Mouse (Mus musculus): ENCODE measurements around the gene Rnf31. TPM values are rescaled to one million over a fixed set of nuclear protein-coding genes. Genes with fewer than 3 reads are reported as not detected.
A peak's percentile ranks its signal among the peaks of the same experiment; 100 is the strongest.

Rnf31 gene
- total and polyA plus RNA-seq, 2 experiments from 2014 or later = 13.6 to 15.0 TPM

GRCm38 (mm10) chr14:55559799-55560201, 31.7 kb upstream of the Rnf31 start, which contains the start of gene Dcaf11:
Dcaf11 (plus strand) TSS chr14:55560006.
- Histone ChIP-seq H3K4me1 (ENCODE audit: control insufficient read depth, insufficient read depth) (peaks cover 6% of the 10 kb centered on the region), H3K4me3 (ENCODE audit: low read depth, low read length) (peak within 1 kb of the TSS; percentile 77), H3K4me2 (ENCODE audit: low read depth, low read length) (peak within 1 kb of the TSS; percentile 77), H3K9ac (replicated peaks; ENCODE audit: low read depth, low read length) (peak within 1 kb of the TSS; percentile 82), H3K36me3 (replicated peaks; ENCODE audit: control insufficient read depth, insufficient read depth, low read length) (peaks cover 25% of the 10 kb centered on the region), H3K9me3 (replicated peaks; ENCODE audit: control insufficient read depth, low read length) (no peaks in the 10 kb centered on the region), H3K27me3 (ENCODE audit: control insufficient read depth, insufficient read depth, low read length) (no peaks in the 10 kb centered on the region), H3K27ac (ENCODE audit: low read depth) (peak within 1 kb of the TSS; percentile 99)
- ATAC-seq (ENCODE audit: insufficient read depth, low read depth) (peak; percentile 84), DNase-seq (ENCODE audit: low spot score) (peak; percentile 96)
- WGBS = 0% methylated on average over 27 of the region's 27 CpGs
- TF ChIP-seq EP300 (IDR thresholded peaks at IDR 0.05; ENCODE audit: low read depth) (peak; percentile 57), CTCF (IDR thresholded peaks at IDR 0.05; ENCODE audit: low read depth) (peak; percentile 38)

DNA sequence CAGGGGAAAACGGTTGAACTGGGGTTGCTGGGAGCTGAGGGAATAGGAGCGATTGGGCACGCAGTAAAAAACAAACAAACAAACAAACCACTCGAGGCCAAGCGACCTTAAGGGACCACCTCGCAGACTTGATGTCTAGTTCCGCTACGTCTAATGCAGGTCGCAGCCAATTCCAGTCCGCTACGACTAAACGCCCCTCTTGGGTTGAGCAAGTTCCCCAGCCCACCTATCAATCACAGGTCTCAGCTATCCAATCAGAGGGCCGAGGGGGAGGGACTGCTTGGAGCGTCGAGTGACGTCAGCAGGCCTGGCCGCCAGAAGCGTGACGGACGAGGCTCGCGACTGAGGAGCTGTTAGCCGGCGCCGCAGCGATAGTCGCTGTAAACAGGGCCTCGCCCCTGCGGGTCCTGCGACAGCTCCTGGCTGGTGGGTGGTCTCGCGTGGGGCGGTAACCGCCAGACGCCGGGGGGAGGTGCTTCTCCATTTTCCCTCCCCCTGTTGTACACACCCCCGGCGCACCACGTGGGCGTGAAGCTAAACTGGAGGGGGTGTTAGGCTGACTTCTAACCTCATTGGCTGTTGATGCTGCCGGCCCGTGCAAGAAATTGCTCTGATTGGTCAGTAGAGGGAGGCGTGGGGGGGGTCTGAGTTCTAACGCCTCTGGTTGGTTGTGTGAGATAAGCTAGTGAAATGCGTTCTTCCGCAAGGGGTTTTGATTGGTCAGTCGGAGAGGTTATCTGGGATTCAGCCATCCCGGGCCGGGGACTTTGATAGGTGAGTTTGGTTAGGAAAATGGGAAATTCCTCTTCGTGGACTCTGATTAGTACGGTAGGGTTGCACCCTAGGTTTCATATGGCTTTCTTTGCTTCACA, 31.1 kb upstream of the Rnf31 start, which contains the start of gene A730061H03Rik:
A730061H03Rik (minus strand) TSS at position 205 of the 872 bp plus-strand sequence.
- Histone ChIP-seq H3K4me3 (ENCODE audit: low read depth, low read length) (peak within 1 kb of the TSS; percentile 77), H3K9me3 (replicated peaks; ENCODE audit: control insufficient read depth, low read length) (no peaks in the 10 kb centered on the region), H3K9ac (replicated peaks; ENCODE audit: low read depth, low read length) (peak within 1 kb of the TSS; percentile 82), H3K27ac (ENCODE audit: low read depth) (peak within 1 kb of the TSS; percentile 99), H3K4me1 (ENCODE audit: control insufficient read depth, insufficient read depth) (peaks cover 6% of the 10 kb centered on the region), H3K27me3 (ENCODE audit: control insufficient read depth, insufficient read depth, low read length) (no peaks in the 10 kb centered on the region), H3K4me2 (ENCODE audit: low read depth, low read length) (peak within 1 kb of the TSS; percentile 77), H3K36me3 (replicated peaks; ENCODE audit: control insufficient read depth, insufficient read depth, low read length) (peaks cover 31% of the 10 kb centered on the region)
- under 1% methylated on average over 51 of the region's 51 CpGs for WGBS
- ATAC-seq (ENCODE audit: insufficient read depth, low read depth) (peak; percentile 92), DNase-seq (ENCODE audit: low spot score) (peak; percentile 99)
- TF ChIP-seq CTCF (IDR thresholded peaks at IDR 0.05; ENCODE audit: low read depth) (no peak), EP300 (IDR thresholded peaks at IDR 0.05; ENCODE audit: low read depth) (peak; percentile 92)

- Histone ChIP-seq H3K27me3 (ENCODE audit: control insufficient read depth, insufficient read depth, low read length) (no peaks in the 10 kb centered on the region), H3K9ac (replicated peaks; ENCODE audit: low read depth, low read length) (no peak overlapping the region), H3K27ac (ENCODE audit: low read depth) (no peak overlapping the region), H3K9me3 (replicated peaks; ENCODE audit: control insufficient read depth, low read length) (no peaks in the 10 kb centered on the region), H3K36me3 (replicated peaks; ENCODE audit: control insufficient read depth, insufficient read depth, low read length) (peaks cover 45% of the 10 kb centered on the region), H3K4me2 (ENCODE audit: low read depth, low read length) (0 out of 2 replicates have a peak overlapping the region, but pooled peaks have one; percentile 77), H3K4me3 (ENCODE audit: low read depth, low read length) (no peak overlapping the region), H3K4me1 (ENCODE audit: control insufficient read depth, insufficient read depth) (peaks cover 6% of the 10 kb centered on the region)
- ATAC-seq (ENCODE audit: insufficient read depth, low read depth) (no peak), DNase-seq (ENCODE audit: low spot score) (no peak)
- WGBS = 86% methylated on average over 10 of the region's 10 CpGs
- TF ChIP-seq CTCF (IDR thresholded peaks at IDR 0.05; ENCODE audit: low read depth) (no peak), EP300 (IDR thresholded peaks at IDR 0.05; ENCODE audit: low read depth) (no peak)
Measured at GRCm38 (mm10) chr14:55561860-55562259, 29.6 kb upstream of the Rnf31 start.

DNA sequence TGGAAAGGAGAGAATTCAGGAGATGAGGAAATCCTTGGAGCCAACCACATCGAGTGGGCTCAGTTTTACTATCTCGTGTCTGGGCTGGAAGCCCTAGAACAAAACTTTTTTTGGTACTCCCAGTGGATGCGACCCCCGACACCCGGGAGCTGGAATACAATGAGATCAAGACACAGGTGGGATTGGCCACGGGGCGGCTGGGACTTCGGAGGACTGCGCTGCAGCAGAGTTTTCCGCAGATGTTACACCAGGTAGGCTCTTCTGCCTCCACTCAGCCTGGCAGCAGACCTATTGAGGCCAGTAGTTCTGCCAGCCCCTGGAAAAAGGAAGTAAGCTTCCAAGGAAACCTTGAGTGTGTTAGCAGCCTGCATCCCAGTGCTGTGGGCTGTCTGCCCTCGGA, 28.3 kb upstream of the Rnf31 start:
- no peak overlapping the region for H3K4me3 ChIP-seq (ENCODE audit: low read depth, low read length)
- no peak overlapping the region for H3K9ac ChIP-seq (replicated peaks; ENCODE audit: low read depth, low read length)
- no peaks in the 10 kb centered on the region for H3K27me3 ChIP-seq (ENCODE audit: control insufficient read depth, insufficient read depth, low read length)
- peaks cover 6% of the 10 kb centered on the region for H3K4me1 ChIP-seq (ENCODE audit: control insufficient read depth, insufficient read depth)
- H3K36me3 ChIP-seq (replicated peaks; ENCODE audit: control insufficient read depth, insufficient read depth, low read length) = peaks cover 59% of the 10 kb centered on the region
- H3K9me3 ChIP-seq (replicated peaks; ENCODE audit: control insufficient read depth, low read length) = no peaks in the 10 kb centered on the region
- DNase-seq (ENCODE audit: low spot score) (no peak), ATAC-seq (ENCODE audit: insufficient read depth, low read depth) (no peak)
- no peak overlapping the region for H3K27ac ChIP-seq (ENCODE audit: low read depth)
- TF ChIP-seq EP300 (IDR thresholded peaks at IDR 0.05; ENCODE audit: low read depth) = no peak
- no peak for TF ChIP-seq CTCF (IDR thresholded peaks at IDR 0.05; ENCODE audit: low read depth)
- 86% methylated on average over 11 of the region's 11 CpGs for WGBS
- H3K4me2 ChIP-seq (ENCODE audit: low read depth, low read length) = no peak overlapping the region

- H3K36me3 ChIP-seq (replicated peaks; ENCODE audit: control insufficient read depth, insufficient read depth, low read length) = peaks cover 74% of the 10 kb centered on the region
- no peak overlapping the region for H3K9ac ChIP-seq (replicated peaks; ENCODE audit: low read depth, low read length)
- no peak overlapping the region for H3K4me3 ChIP-seq (ENCODE audit: low read depth, low read length)
- H3K27me3 ChIP-seq (ENCODE audit: control insufficient read depth, insufficient read depth, low read length) = no peaks in the 10 kb centered on the region
- H3K27ac ChIP-seq (ENCODE audit: low read depth) = no peak overlapping the region
- TF ChIP-seq EP300 (IDR thresholded peaks at IDR 0.05; ENCODE audit: low read depth) = no peak
- WGBS = 88% methylated on average over 3 of the region's 3 CpGs
- H3K9me3 ChIP-seq (replicated peaks; ENCODE audit: control insufficient read depth, low read length) = no peaks in the 10 kb centered on the region
- peaks cover 6% of the 10 kb centered on the region for H3K4me1 ChIP-seq (ENCODE audit: control insufficient read depth, insufficient read depth)
- no peak for DNase-seq (ENCODE audit: low spot score)
- no peak overlapping the region for H3K4me2 ChIP-seq (ENCODE audit: low read depth, low read length)
- no peak for ATAC-seq (ENCODE audit: insufficient read depth, low read depth)
Measured at GRCm38 (mm10) chr14:55565748-55566147, 25.8 kb upstream of the Rnf31 start.

Measured in heart, postnatal 0 days (tissue).